Mouse (Mus musculus): Measurements from ENCODE around the gene Maff. TPM values are rescaled to one million over a fixed set of nuclear protein-coding genes. Genes with fewer than 3 reads are reported as not detected.

The Maff gene
- polyA plus RNA-seq (2015; fragmentation: Nextera tagmentation; extraction: Ambion mirVana): 0.77 and 1.2 TPM in 2 replicates

GRCm38 (mm10) chr15:79346051-79346793 lies at the start of gene Maff:
TSS of gene Maff (plus strand) at chr15:79346621.
- no peaks in the 10 kb centered on the region for H3K9me3 ChIP-seq
- peak within 1 kb of the TSS; percentile 75 for H3K4me3 ChIP-seq
- peak within 1 kb of the TSS; percentile 79 for H3K9ac ChIP-seq
- WGBS: 57% methylated on average over 8 of the region's 8 CpGs
- peak within 1 kb of the TSS; percentile 84 for H3K27ac ChIP-seq (replicated peaks)
- H3K4me2 ChIP-seq: peak within 1 kb of the TSS; percentile 95
- peaks cover 27% of the 10 kb centered on the region for H3K27me3 ChIP-seq
- H3K4me1 ChIP-seq (replicated peaks): peaks cover 15% of the 10 kb centered on the region
- no peak for ATAC-seq (ENCODE audit: low read depth)
- H3K36me3 ChIP-seq: no peaks in the 10 kb centered on the region

GRCm38 (mm10) chr15:79298553-79298952 lies 47.9 kb upstream of the Maff start:
- no peaks in the 10 kb centered on the region for H3K4me1 ChIP-seq (replicated peaks)
- WGBS: 89% methylated on average over 6 of the region's 6 CpGs
- no peaks in the 10 kb centered on the region for H3K27me3 ChIP-seq
- no peak overlapping the region for H3K9ac ChIP-seq
- H3K4me2 ChIP-seq: no peak overlapping the region
- ATAC-seq (ENCODE audit: low read depth): no peak
- H3K27ac ChIP-seq (replicated peaks): no peak overlapping the region
- H3K9me3 ChIP-seq: no peaks in the 10 kb centered on the region
- H3K4me3 ChIP-seq: no peak overlapping the region
- peaks cover 20% of the 10 kb centered on the region; the same call in 1 of the 2 replicates for H3K36me3 ChIP-seq

DNA sequence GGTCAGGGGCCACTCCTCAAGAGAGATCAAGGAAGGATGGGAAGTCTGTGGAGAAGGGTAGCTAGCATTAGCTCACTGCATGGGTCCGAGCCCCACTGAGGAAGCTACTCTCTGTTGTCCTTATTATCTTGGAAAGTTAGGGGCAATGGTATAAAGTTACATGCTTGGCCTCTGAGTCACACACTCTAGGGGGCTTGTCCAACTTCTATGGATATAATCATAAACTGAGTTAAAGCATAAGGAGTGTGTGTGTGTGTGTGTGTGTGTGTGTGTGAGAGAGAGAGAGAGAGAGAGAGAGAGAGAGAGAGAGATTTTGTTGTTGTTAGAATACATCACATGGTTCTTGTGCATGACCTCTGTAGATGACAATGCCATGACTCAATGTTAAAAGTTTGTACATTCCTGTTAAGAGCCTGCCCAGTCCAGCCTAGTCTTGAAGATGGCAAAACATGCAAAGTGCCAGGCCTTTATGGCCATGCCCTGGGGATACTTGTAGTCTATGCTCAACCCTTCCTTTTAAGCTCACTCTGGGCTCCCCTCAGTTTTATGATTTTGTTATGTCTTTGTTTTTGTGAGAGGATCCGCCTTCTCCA lies 46.8 kb upstream of the Maff start:
- Histone ChIP-seq H3K4me1 (replicated peaks) (no peaks in the 10 kb centered on the region), H3K4me3 (no peak overlapping the region), H3K27ac (replicated peaks) (no peak overlapping the region), H3K27me3 (no peaks in the 10 kb centered on the region), H3K9ac (no peak overlapping the region), H3K9me3 (no peaks in the 10 kb centered on the region), H3K36me3 (peaks cover 26% of the 10 kb centered on the region; the same call in 1 of the 2 replicates), H3K4me2 (no peak overlapping the region)
- WGBS: 87% methylated on average over 2 of the region's 2 CpGs
- no peak for ATAC-seq (ENCODE audit: low read depth)

- Histone ChIP-seq H3K27ac (replicated peaks) (no peak overlapping the region), H3K4me3 (no peak overlapping the region), H3K4me1 (replicated peaks) (no peaks in the 10 kb centered on the region), H3K9ac (no peak overlapping the region), H3K4me2 (no peak overlapping the region), H3K27me3 (no peaks in the 10 kb centered on the region), H3K36me3 (peaks cover 57% of the 10 kb centered on the region), H3K9me3 (no peaks in the 10 kb centered on the region)
- WGBS: 91% methylated on average over 8 of the region's 8 CpGs
- ATAC-seq (ENCODE audit: low read depth): no peak
Measured at GRCm38 (mm10) chr15:79303725-79304124, 42.7 kb upstream of the Maff start.

DNA sequence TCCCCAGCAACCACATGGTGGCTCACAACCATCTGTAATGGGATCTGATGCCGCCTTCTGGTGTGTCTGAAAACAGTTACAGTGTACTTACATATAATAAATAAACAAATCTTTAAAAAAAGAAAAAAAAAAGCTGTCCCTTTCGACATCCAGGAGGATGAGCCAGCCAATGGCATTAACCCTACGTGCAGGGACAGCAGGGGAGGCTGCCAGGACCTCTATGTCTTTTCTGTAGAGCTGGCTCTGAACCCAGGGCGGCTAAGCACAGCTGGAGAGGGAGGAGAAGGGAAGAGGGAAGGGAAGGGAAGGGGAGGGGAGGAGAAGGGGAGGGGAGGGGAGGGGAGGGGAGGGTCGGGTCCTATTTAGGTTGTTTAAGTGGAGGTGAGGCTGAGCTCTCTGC lies 41.6 kb upstream of the Maff start:
- H3K36me3 ChIP-seq: peaks cover 58% of the 10 kb centered on the region
- ATAC-seq (ENCODE audit: low read depth): no peak
- H3K9ac ChIP-seq: no peak overlapping the region
- H3K9me3 ChIP-seq: no peaks in the 10 kb centered on the region
- WGBS: 82% methylated on average over 3 of the region's 5 CpGs
- no peak overlapping the region for H3K4me3 ChIP-seq
- H3K27me3 ChIP-seq: no peaks in the 10 kb centered on the region
- no peaks in the 10 kb centered on the region for H3K4me1 ChIP-seq (replicated peaks)
- no peak overlapping the region for H3K4me2 ChIP-seq
- H3K27ac ChIP-seq (replicated peaks): no peak overlapping the region

GRCm38 (mm10) chr15:79306043-79306637 lies 40.3 kb upstream of the Maff start:
- no peak overlapping the region for H3K9ac ChIP-seq
- no peak overlapping the region for H3K4me2 ChIP-seq
- H3K27me3 ChIP-seq: no peaks in the 10 kb centered on the region
- H3K36me3 ChIP-seq: peaks cover 54% of the 10 kb centered on the region
- no peaks in the 10 kb centered on the region for H3K4me1 ChIP-seq (replicated peaks)
- ATAC-seq (ENCODE audit: low read depth): no peak
- no peak overlapping the region for H3K27ac ChIP-seq (replicated peaks)
- H3K9me3 ChIP-seq: no peaks in the 10 kb centered on the region
- H3K4me3 ChIP-seq: no peak overlapping the region
- 74% methylated on average over 23 of the region's 23 CpGs for WGBS

DNA sequence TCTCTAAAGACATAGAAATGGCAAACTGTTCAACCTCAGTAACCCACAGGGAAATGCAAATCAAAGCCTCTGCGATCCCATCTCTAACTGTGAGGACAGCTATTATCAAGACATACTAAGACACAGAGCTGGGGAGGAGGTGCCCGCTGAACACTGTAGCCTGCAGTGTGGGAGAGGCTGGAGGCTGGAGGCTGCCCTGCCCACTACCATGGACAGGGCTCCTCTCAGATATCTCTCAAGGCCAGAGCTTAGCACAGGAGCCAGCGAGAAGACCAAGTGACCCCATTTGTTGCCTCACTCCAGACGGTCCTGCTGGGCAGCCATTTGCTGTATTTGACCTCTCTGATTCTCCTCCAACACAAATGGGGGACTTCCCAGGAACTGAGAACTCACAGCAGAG lies 38.6 kb upstream of the Maff start:
- H3K4me2 ChIP-seq: no peak overlapping the region
- no peaks in the 10 kb centered on the region for H3K27me3 ChIP-seq
- no peak overlapping the region for H3K27ac ChIP-seq (replicated peaks)
- peaks cover 55% of the 10 kb centered on the region for H3K36me3 ChIP-seq
- H3K4me1 ChIP-seq (replicated peaks): no peaks in the 10 kb centered on the region
- WGBS: 76% methylated on average over 4 of the region's 4 CpGs
- no peak overlapping the region for H3K9ac ChIP-seq
- no peak overlapping the region for H3K4me3 ChIP-seq
- no peak for ATAC-seq (ENCODE audit: low read depth)
- no peaks in the 10 kb centered on the region for H3K9me3 ChIP-seq

GRCm38 (mm10) chr15:79313848-79314369 lies 32.5 kb upstream of the Maff start:
- no peak overlapping the region for H3K4me2 ChIP-seq
- no peak overlapping the region for H3K9ac ChIP-seq
- H3K27me3 ChIP-seq: no peaks in the 10 kb centered on the region
- H3K36me3 ChIP-seq: peaks cover 30% of the 10 kb centered on the region
- ATAC-seq (ENCODE audit: low read depth): no peak
- no peak overlapping the region for H3K4me3 ChIP-seq
- H3K27ac ChIP-seq (replicated peaks): no peak overlapping the region
- no peaks in the 10 kb centered on the region for H3K9me3 ChIP-seq
- no peaks in the 10 kb centered on the region for H3K4me1 ChIP-seq (replicated peaks)
- whole genome bisulfite sequencing: 75% methylated on average over 8 of the region's 8 CpGs

- no peaks in the 10 kb centered on the region for H3K27me3 ChIP-seq
- H3K4me3 ChIP-seq: no peak overlapping the region
- no peak overlapping the region for H3K9ac ChIP-seq
- no peak overlapping the region for H3K4me2 ChIP-seq
- H3K4me1 ChIP-seq (replicated peaks): peaks cover 20% of the 10 kb centered on the region
- whole genome bisulfite sequencing: 86% methylated on average over 5 of the region's 5 CpGs
- H3K9me3 ChIP-seq: no peaks in the 10 kb centered on the region
- peaks cover 7% of the 10 kb centered on the region; the same call in 1 of the 2 replicates for H3K36me3 ChIP-seq
- no peak for ATAC-seq (ENCODE audit: low read depth)
- H3K27ac ChIP-seq (replicated peaks): no peak overlapping the region
Measured at GRCm38 (mm10) chr15:79321733-79322190, 24.7 kb upstream of the Maff start.

DNA sequence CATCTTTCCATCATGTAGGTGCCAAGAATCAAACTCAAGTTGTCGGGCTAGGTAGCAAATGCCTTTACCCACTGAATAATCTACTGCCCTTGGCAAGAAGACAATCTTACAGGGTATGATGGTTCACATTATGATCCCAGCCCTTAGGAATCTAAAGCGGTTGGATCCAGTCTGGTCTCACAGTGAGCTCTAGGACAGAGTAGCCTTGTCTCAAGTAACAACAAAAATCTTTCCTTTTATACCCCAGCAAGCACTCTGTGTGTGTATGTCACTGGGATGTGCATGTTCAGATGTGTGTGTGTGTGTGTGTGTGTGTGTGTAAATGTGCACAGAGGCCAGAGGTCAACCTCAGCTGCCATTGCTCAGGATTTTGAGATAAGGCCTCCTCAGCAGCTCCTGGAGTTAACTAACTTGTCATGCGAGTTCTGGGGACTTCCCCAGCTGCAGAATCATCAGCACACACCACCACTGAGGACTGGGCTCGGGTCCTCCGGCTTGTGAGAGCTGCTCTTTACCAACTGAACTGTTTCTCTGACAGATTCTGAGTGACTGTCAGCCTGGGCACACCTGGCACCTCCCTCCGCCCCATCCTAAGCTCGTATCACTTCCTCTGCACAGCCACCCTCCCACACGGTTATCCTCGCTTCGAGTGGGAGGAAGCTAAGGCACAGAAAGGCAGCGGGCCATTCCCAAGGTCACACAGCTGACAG lies 24.0 kb upstream of the Maff start:
- Histone ChIP-seq H3K4me3 (no peak overlapping the region), H3K4me2 (no peak overlapping the region), H3K27me3 (no peaks in the 10 kb centered on the region), H3K4me1 (replicated peaks) (peaks cover 27% of the 10 kb centered on the region), H3K36me3 (peaks cover 2% of the 10 kb centered on the region; the same call in 1 of the 2 replicates), H3K9me3 (no peaks in the 10 kb centered on the region), H3K27ac (replicated peaks) (no peak overlapping the region), H3K9ac (no peak overlapping the region)
- 82% methylated on average over 11 of the region's 11 CpGs for WGBS
- ATAC-seq (ENCODE audit: low read depth): no peak

GRCm38 (mm10) chr15:79322991-79323790 lies 23.2 kb upstream of the Maff start:
- no peaks in the 10 kb centered on the region for H3K36me3 ChIP-seq
- WGBS: 79% methylated on average over 6 of the region's 6 CpGs
- H3K27ac ChIP-seq (replicated peaks): peak overlapping the region; percentile 52; the same call in 1 of the 2 replicates
- no peaks in the 10 kb centered on the region for H3K27me3 ChIP-seq
- H3K4me3 ChIP-seq: no peak overlapping the region
- no peaks in the 10 kb centered on the region for H3K9me3 ChIP-seq
- ATAC-seq (ENCODE audit: low read depth): no peak
- peaks cover 28% of the 10 kb centered on the region for H3K4me1 ChIP-seq (replicated peaks)
- H3K9ac ChIP-seq: no peak overlapping the region
- no peak overlapping the region for H3K4me2 ChIP-seq

Data from neural tube, embryonic 13.5 days (tissue).